Mouse (Mus musculus) midbrain, embryonic 16.5 days (tissue): ENCODE data around the gene Adgre5. TPM values are rescaled to one million over a fixed set of nuclear protein-coding genes. Genes with fewer than 3 reads are reported as not detected.
A peak's percentile ranks its signal among the peaks of the same experiment; 100 is the strongest.

Source experiments
- ATAC-seq: fragments of 200-750 bp; cut with Nextera tagmentation; 2 replicates; pipeline ENCODE4 v1.8.0; 2017; ENCODE audit warnings: moderate TSS enrichment
- H3K27ac ChIP-seq: fragments of 300-500 bp; sonication (generic); 2 replicates; pipeline ENCODE4 v1.5.1; 2014; ENCODE audit warnings: mild to moderate bottlenecking, low read length, mixed read lengths
- H3K27me3 ChIP-seq: fragments of 300-500 bp; sonication (generic); 2 replicates; pipeline ENCODE4 v1.6.1; 2014; ENCODE audit warnings: low read depth, low read length, mixed read lengths; ENCODE audit not compliant: control insufficient read depth, insufficient read depth
- H3K36me3 ChIP-seq: fragments of 300-500 bp; sonication (generic); 2 replicates; pipeline ENCODE4 v1.6.1; 2014; ENCODE audit warnings: mild to moderate bottlenecking, low read length, moderate library complexity, mixed read lengths; ENCODE audit not compliant: control insufficient read depth, insufficient read depth
- H3K4me1 ChIP-seq: fragments of 300-500 bp; sonication (generic); 2 replicates; pipeline ENCODE4 v1.6.1; 2014; ENCODE audit warnings: mild to moderate bottlenecking, low read length, mixed read lengths; ENCODE audit not compliant: control insufficient read depth, insufficient read depth
- H3K4me2 ChIP-seq: fragments of 300-500 bp; sonication (generic); 2 replicates; pipeline ENCODE4 v1.6.1; 2014; ENCODE audit warnings: mild to moderate bottlenecking, low read length, mixed read lengths
- H3K4me3 ChIP-seq: fragments of 300-500 bp; sonication (generic); 2 replicates; pipeline ENCODE4 v1.5.1; 2014; ENCODE audit warnings: low read depth, mild to moderate bottlenecking, low read length, moderate library complexity, mixed read lengths
- H3K9ac ChIP-seq: fragments of 300-500 bp; sonication (generic); 2 replicates; pipeline ENCODE4 v1.6.1; 2014; ENCODE audit warnings: low read depth, low read length, mixed read lengths
- H3K9me3 ChIP-seq: fragments of 300-500 bp; sonication (generic); replicated peaks from 2 replicates; pipeline ENCODE4 v1.6.1; 2014; ENCODE audit warnings: mild to moderate bottlenecking, low read length, mixed read lengths; ENCODE audit not compliant: control insufficient read depth, poor library complexity, severe bottlenecking
- WGBS: fragments of 180-500 bp; shearing (Covaris S2); extraction: QIAGEN DNeasy Blood & Tissue Kit; methylation state at CpG from one replicate; pipeline ENCODE4 v1.1.7; 2014; 5-methylcytosine and 5-hydroxymethylcytosine counted together
- polyA plus RNA-seq: library from polyadenylated mRNA; unstranded; fragments of >200 nt; fragmentation: Nextera tagmentation; extraction: Ambion mirVana; gene quantifications from 2 replicates; pipeline ENCODE4 v1.2.1, GENCODE M21; 2015

Gene Adgre5
- polyA plus RNA-seq, 1 experiment from 2014 or later = 11.2 TPM

- Histone ChIP-seq H3K9ac (no peak overlapping the region), H3K4me2 (no peak overlapping the region), H3K4me1 (peaks cover 4% of the 10 kb centered on the region; the same call in 1 of the 2 replicates), H3K36me3 (no peaks in the 10 kb centered on the region), H3K4me3 (no peak overlapping the region), H3K27ac (no peak overlapping the region), H3K27me3 (peaks cover 18% of the 10 kb centered on the region), H3K9me3 (no peaks in the 10 kb centered on the region)
- ATAC-seq = no peak
- 96% methylated on average over 4 of the region's 4 CpGs for WGBS
Measured at GRCm38 (mm10) chr8:83736681-83737080, 4.4 kb downstream of the Adgre5 start.

DNA sequence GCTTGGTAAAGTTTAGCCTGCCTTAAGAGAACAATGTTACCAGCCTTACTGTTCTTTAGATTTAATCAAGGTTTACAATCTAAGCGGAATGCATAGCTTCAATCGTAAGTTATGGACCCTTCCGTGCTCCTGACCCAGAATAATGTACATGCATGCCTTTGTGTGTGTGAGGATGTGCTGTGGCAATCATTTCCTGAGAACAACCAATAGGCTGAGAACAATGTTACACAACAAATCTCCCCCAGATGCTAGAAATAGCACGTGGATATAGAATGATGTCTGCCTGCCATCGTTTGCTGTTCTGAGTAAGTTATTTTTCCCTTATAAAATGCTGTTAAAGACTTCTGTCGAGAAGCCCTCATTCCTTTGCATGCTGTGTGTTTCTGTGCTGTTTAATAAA lies 8.2 kb downstream of the Adgre5 start:
- 86% methylated on average over 6 of the region's 6 CpGs for WGBS

GRCm38 (mm10) chr8:83731906-83732305 lies 9.2 kb downstream of the Adgre5 start:
- no peak overlapping the region for H3K9ac ChIP-seq
- no peaks in the 10 kb centered on the region for H3K36me3 ChIP-seq
- H3K4me2 ChIP-seq = no peak overlapping the region
- H3K9me3 ChIP-seq = no peaks in the 10 kb centered on the region
- no peaks in the 10 kb centered on the region for H3K4me1 ChIP-seq
- H3K4me3 ChIP-seq = no peak overlapping the region
- no peaks in the 10 kb centered on the region for H3K27me3 ChIP-seq
- H3K27ac ChIP-seq = no peak overlapping the region
- 64% methylated on average over 5 of the region's 5 CpGs for WGBS
- ATAC-seq = no peak

More for the DNA sequence above, 8.2 kb downstream of the Adgre5 start:
- no peak overlapping the region for H3K4me2 ChIP-seq
- no peaks in the 10 kb centered on the region for H3K4me1 ChIP-seq
- H3K36me3 ChIP-seq = no peaks in the 10 kb centered on the region
- no peak overlapping the region for H3K9ac ChIP-seq
- no peaks in the 10 kb centered on the region for H3K9me3 ChIP-seq
- H3K27me3 ChIP-seq = no peaks in the 10 kb centered on the region
- H3K4me3 ChIP-seq = no peak overlapping the region
- ATAC-seq = no peak
- no peak overlapping the region for H3K27ac ChIP-seq

- WGBS = 84% methylated on average over 11 of the region's 11 CpGs
- H3K36me3 ChIP-seq = peaks cover 6% of the 10 kb centered on the region
Measured at GRCm38 (mm10) chr8:83729009-83729807, 11.9 kb downstream of the Adgre5 start.

GRCm38 (mm10) chr8:83725521-83726102 lies 15.5 kb downstream of the Adgre5 start:
- H3K27ac ChIP-seq = no peak overlapping the region
- no peak overlapping the region for H3K4me2 ChIP-seq
- H3K9me3 ChIP-seq = no peaks in the 10 kb centered on the region
- H3K27me3 ChIP-seq = no peaks in the 10 kb centered on the region
- H3K4me3 ChIP-seq = no peak overlapping the region
- H3K36me3 ChIP-seq = peaks cover 34% of the 10 kb centered on the region
- no peak for ATAC-seq
- H3K9ac ChIP-seq = no peak overlapping the region
- WGBS = 95% methylated on average over 8 of the region's 8 CpGs
- no peaks in the 10 kb centered on the region for H3K4me1 ChIP-seq

More at GRCm38 (mm10) chr8:83729009-83729807, 11.9 kb downstream of the Adgre5 start:
- ATAC-seq = no peak
- no peaks in the 10 kb centered on the region for H3K9me3 ChIP-seq
- no peaks in the 10 kb centered on the region for H3K4me1 ChIP-seq
- no peak overlapping the region for H3K27ac ChIP-seq
- no peaks in the 10 kb centered on the region for H3K27me3 ChIP-seq
- H3K9ac ChIP-seq = no peak overlapping the region
- no peak overlapping the region for H3K4me2 ChIP-seq
- H3K4me3 ChIP-seq = no peak overlapping the region

- ATAC-seq = peak; percentile 40
- peaks cover 38% of the 10 kb centered on the region for H3K36me3 ChIP-seq
Measured at GRCm38 (mm10) chr8:83724697-83725482, 16.2 kb downstream of the Adgre5 start.

GRCm38 (mm10) chr8:83723447-83724083 lies 17.6 kb downstream of the Adgre5 start:
- H3K4me1 ChIP-seq = no peaks in the 10 kb centered on the region
- 82% methylated on average over 11 of the region's 11 CpGs for WGBS

More at GRCm38 (mm10) chr8:83724697-83725482, 16.2 kb downstream of the Adgre5 start:
- Histone ChIP-seq H3K9ac (no peak overlapping the region), H3K9me3 (no peaks in the 10 kb centered on the region), H3K4me2 (no peak overlapping the region), H3K27me3 (no peaks in the 10 kb centered on the region), H3K27ac (no peak overlapping the region), H3K4me3 (no peak overlapping the region), H3K4me1 (no peaks in the 10 kb centered on the region)
- 44% methylated on average over 15 of the region's 15 CpGs for WGBS

DNA sequence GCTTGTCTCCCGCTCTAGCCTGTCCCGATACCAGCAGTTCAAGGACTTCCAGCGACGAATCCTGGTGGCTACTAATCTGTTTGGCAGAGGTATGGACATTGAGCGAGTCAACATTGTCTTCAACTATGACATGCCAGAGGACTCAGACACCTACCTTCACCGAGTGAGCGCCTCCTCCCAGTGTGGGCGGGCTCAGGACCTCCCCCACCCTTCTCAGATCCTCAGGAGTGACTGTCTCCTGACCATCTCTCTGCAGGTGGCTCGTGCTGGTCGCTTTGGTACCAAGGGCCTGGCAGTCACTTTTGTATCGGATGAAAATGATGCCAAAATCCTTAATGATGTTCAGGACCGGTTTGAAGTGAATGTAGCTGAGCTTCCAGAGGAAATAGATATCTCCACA lies 18.5 kb downstream of the Adgre5 start:
- Histone ChIP-seq H3K4me1 (no peaks in the 10 kb centered on the region; the same call in 1 of the 2 replicates), H3K27me3 (no peaks in the 10 kb centered on the region), H3K9me3 (no peaks in the 10 kb centered on the region), H3K27ac (no peak overlapping the region), H3K9ac (no peak overlapping the region), H3K4me3 (no peak overlapping the region), H3K36me3 (peaks cover 38% of the 10 kb centered on the region), H3K4me2 (no peak overlapping the region)
- WGBS = 88% methylated on average over 12 of the region's 12 CpGs
- no peak for ATAC-seq

More at GRCm38 (mm10) chr8:83723447-83724083, 17.6 kb downstream of the Adgre5 start:
- Histone ChIP-seq H3K4me3 (no peak overlapping the region), H3K9ac (no peak overlapping the region), H3K27me3 (no peaks in the 10 kb centered on the region), H3K4me2 (no peak overlapping the region), H3K27ac (no peak overlapping the region), H3K36me3 (peaks cover 38% of the 10 kb centered on the region), H3K9me3 (no peaks in the 10 kb centered on the region)
- no peak for ATAC-seq
